Mouse (Mus musculus) cerebellum, postnatal 10 days (tissue): ENCODE measurements around the gene Tent5a.

ENCODE experiments used
- DNase-seq, 2 experiments: peaks; one replicate each; pipeline ENCODE4 v3.0.0; 2021; ENCODE audit warnings: mixed read lengths in 2 of 2

The Tent5a gene

DNA sequence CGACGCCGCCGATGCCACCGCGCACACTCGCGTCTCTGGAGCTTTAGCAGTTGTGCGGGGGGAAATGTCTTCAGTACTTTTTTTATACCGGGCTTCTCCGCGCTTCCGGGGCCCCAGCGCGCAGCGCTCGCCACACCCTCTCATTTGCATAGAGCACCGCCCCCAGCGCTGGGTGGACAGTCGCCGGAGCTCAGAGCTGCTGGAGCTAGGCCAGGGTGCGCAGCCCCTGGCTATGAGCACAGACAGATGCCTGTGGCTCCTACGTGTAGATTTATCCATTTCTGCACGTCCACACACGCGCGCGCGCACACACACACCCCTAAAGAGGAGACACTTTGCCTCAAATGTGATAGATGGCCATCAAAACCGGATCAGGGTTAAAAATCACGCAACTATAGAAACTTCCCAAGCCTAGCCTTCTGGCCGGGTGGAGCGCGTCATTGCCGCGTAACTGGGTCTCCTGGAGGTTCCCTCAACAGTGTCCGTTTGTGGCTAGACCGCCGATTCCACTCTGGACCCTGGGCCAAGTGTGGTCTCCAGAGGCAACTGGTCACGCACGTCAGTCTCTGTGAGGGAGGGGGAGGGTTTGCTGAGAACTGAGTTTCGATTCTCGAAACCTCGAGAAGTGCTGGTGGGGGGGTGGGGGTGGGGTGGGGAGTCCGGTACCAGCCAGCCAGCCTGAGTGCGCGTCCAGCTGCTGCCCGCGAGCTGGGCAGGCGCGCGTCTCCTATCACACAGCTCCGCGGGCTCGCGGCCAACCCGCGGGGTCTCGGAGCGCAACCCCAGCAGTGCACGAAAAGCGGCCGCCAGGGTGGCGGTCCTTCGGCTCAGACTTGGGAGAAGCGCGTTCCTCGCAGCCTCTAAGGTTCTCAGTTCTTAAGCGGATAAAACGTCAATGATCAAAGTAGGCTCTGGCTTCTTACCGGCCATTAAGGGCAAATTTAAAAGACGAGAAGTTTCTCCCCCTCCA is at the start of gene Tent5a:
Gene Tent5a, minus strand, starts transcription at position 107 of the 970 bp plus-strand sequence.
- peak; percentile 69 to 82 for DNase-seq

DNA sequence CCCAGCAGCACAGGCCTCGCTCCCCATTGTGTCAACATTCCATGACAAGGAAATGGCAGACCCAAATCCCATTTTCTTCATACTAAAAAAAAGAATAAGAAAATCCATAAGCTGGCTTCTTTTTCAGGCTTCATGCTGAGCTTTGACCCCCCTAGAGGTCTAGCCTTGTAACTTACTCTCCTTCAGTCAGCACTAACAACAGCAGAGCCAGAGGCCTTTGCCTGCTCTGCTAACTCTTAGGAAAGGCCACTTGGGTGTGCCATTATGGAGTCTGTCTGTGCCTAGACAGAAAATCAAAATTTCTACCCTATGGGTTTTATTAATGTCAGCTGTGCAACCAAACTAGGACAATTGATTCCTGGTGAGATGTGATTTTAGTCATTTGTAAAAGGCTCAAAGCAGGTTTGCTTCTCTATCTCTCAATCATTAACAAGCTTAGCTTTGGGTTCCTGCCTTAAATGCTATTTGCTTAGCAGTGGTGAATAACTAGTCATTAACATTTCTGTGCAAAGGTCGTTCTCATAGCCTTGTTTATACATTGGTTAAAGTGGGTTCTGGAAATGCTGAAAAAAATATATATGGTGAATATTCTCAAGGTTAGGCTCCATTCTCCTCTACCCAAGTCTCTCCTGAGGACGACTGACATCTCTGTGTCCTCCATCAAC is 49.6 kb upstream of the Tent5a start:
- DNase-seq: no peak

DNA sequence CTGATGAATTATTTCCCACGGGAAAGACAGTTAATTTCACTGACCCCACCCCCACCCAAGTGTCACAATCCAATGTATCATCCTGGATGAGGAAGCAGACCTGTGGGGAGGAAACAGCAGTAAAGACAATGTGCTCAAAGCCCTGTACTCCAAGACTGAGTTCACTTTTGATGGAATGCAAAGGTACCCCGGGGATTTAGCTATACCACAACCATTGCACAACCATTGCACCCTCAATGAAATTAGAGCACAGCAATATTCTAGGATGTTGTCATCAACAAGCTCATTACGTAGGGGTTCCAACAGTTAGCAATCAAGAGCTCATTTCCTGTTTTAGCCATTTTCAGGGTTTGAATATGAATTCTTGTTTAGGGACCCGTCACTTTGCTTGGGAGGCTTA is 48.0 kb upstream of the Tent5a start:
- no peak for DNase-seq

DNA sequence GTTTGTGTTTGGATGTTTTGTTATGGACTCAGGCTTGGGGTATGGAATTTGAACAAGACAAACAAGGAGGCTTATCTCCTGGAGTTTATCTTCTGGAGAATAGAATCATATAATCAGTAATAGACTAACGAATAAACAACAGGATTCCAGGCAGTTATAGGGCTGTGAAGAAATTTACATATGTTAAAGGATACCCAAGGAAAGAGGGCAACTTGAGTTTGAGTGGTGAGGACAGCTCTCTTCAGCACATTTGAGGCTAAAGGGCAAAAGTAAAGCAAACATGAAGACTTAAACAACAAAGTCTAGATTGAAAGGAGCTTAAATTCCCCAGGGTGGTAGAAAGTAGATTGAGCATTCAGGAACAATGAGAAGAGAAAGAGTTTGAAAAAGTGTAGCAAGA is 44.9 kb upstream of the Tent5a start:
- no peak for DNase-seq

DNA sequence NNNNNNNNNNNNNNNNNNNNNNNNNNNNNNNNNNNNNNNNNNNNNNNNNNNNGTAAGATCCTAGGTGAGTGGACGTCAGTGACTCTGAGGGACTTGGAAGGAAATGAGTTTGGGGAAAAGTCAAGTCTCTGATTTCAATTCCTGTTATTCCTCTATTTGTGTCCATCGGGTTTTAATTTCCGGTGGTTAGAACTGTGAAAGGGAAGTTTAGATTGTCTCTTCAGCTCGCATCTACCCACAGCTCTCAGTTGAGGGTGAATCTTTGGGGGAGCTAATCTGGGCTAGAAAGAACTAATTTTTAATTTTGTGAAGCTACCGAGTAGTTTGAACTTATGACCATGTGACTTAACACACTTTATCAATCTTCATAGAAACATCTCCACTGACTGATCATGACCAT is 42.4 kb upstream of the Tent5a start:
- no peak for DNase-seq

DNA sequence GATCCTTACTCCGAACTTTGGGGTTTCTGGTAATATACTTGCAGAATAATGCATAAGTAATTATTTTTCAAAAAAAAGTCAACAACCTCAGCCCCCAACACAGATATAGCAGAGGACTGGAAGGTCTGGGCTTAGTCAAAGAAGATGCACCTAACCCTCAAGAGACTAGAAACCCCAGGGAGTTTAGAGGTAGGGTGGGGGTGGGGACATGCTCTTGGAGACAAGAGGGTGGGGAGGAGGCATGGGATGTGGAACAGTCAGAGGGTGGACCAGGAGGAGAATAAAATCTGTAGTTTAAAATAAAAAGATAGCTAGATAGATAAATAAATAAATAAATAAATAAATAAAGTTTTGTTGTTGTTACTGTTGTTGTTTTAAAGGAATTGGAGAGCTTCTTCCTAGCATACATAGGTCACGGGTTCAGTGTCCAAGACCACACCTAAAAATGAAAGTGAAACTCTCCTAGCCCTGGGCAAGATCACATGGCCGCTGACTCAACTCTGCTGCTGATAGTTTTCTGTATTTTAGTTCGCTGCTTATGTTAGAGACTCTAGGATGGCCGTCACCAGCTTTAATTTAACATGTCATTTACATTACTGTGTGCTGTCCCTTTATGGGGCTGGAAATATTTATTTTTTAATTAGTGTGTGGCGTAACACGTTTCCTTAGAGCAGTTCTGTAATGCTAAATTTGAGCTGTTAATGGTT is 30.2 kb upstream of the Tent5a start:
- DNase-seq: no peak

DNA sequence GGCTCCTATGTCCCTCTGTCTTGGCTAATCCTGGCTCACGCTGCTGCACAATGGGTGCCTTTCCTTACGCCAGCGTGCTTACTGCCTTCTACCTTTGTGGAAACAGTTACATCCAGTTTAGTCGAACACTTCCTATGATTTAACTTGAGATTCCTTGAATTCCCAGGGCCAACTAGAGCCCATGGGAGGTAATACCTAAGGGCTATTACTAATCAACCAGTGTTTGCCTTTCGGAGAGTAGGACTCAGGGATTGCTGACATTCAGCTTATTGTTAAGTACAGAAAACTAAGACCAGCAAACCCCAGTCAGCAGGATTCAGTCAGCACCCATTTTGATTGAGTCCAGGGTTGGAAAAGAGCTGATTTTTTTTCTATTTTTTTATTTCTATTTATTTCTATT is 28.4 kb upstream of the Tent5a start:
- no peak for DNase-seq

DNA sequence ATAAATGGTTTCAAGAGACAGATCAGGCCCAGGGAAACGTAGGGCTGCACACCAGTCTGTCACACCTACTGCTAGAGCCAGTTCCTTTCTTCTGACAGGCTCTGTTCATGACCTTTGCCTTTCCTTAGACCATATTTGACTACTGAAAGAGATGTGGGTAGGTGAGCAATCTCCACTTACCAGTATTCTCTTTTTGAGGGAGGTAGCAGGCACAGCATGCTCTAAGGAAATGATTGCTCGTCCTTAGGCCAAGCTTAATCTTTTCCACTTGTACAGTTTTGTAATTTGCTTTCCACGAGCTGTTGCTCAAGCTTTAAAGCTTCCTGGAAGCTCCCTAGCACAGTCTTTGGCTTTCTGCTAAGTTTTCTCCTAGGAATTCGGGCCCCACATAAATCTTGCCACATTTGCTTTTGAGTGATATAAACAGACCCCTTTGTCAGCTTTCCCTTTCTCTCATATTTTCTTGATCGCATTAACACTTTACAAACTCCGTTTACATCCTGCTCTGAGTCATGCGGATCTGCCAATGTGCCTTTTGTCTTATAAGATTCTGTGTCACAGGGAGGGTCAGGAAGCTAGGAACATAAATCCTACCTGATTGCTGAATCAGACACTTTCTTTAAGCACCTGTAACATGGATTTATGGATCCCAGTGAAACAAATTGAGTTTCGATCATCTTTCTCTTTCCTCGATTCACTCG is 20.8 kb upstream of the Tent5a start:
- no peak for DNase-seq

DNA sequence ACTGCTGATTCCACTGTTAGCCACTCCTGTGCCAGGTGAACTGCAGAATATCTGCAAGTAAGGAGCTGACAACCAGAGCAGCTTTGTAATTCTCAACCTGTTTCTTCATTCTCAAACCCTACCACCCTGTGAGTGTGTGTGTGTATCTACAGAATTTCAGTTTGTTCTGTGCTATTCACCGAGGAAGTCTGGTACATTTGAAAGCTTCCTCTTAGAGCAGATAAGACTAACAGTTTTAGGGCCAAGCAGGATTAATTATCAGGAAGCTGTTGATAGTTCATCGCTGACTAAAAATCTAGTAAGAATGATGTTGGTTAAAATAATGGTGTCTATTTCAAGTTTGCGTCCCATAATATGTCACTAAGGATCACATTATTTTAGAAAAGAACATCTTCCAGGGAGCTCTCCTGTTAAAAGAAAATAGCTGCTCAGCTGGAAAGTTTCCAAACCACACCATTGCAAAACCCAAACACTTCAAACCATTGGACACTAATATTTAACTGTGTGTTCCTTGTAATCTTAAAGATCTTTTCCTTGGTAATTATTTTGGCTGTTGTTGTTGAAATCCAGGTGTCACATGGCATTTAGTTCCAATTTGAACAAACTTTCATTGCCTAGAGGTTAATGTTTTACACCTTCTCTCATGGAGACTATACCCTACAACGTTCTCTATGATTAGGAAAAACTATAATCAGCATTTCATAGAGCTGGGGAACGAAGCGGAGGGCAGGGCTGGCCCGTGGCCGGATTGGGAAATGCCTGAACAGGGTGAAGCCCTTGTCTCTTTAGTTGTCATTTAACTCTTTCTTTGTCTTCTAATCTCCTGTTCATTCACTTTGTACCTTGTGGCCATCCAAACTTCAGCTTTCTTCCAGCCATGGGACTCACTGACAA is 16.0 kb upstream of the Tent5a start:
- no peak for DNase-seq

DNA sequence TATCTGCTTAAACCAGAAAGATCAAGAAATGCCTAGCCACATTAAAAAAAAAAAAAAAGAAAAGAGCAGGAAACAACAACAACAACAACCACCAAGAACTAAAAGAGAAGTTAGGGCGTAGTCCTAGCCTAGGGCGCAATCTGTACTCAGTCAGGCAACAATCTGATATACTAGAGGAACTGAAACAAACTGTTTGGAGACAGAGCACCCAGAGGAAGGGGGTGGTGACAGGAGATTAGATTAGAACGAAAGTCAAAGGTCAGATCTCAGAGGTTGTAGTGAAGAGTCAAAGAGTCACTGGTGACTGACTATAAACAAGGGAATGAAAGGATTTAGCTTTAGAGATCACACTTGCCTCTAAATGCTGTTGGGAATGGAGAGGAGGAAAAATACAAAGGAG is 13.2 kb upstream of the Tent5a start:
- DNase-seq: no peak

DNA sequence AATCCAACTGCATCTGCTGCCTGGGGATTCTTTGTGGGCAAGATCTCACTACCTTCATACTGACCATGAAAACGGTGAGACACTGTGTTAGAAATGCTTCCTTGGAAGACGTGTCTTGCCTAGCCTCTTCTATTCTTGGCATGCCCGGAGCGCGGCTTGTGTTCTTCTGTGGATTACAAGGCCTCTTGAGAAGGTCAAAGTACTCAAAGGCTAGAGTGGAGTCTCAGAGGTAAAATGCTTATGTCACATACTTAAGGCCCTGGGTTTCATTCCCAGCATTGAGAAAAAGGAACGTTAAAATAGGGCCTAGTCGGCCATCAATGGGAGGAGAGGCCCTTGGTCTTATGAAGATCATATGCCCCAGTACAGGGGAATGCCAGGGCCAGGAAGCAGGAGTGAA is 8.9 kb upstream of the Tent5a start:
- no peak for DNase-seq

DNA sequence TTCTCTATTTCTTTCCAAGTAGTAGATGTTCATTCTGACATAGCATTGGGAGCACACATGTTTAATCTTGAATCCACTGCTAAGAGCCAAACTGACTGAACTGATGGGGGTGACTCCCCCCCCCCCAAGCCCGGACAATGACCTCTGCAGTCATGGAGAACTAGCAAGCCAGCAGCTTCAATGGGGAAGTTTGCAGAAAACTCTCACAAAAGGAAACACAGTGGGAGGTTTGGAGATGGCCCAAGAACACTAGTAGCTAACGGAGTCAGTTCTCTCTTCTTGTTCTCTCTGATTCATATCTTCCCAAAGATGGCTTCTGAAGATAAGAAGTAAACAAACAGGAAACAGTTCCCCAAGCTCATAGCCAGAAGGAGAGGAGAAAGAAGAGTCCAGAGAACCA is 4.4 kb upstream of the Tent5a start:
- peak; percentile 9 to 31 for DNase-seq

DNA sequence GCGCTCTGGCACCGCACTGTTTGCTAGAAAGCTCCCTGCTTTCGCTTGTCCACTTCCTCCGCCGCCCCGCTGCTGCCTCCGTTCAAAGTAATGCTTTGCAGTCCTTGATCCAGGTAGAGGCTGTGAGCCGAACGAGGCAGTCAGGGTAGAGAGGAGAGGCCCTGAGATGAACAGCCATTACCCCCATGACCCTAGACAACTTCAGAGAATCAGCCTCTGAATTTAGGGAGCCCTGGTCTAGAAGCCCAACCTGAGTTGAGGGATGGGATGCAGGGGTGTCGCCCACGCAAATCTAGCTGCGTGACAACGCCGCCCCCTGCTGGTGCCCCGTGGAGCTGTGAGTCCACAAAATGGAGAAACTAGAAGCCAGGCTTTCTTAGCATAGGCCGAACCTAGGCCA is 1.1 kb upstream of the Tent5a start:
- peak; percentile 96 to 98 for DNase-seq

DNA sequence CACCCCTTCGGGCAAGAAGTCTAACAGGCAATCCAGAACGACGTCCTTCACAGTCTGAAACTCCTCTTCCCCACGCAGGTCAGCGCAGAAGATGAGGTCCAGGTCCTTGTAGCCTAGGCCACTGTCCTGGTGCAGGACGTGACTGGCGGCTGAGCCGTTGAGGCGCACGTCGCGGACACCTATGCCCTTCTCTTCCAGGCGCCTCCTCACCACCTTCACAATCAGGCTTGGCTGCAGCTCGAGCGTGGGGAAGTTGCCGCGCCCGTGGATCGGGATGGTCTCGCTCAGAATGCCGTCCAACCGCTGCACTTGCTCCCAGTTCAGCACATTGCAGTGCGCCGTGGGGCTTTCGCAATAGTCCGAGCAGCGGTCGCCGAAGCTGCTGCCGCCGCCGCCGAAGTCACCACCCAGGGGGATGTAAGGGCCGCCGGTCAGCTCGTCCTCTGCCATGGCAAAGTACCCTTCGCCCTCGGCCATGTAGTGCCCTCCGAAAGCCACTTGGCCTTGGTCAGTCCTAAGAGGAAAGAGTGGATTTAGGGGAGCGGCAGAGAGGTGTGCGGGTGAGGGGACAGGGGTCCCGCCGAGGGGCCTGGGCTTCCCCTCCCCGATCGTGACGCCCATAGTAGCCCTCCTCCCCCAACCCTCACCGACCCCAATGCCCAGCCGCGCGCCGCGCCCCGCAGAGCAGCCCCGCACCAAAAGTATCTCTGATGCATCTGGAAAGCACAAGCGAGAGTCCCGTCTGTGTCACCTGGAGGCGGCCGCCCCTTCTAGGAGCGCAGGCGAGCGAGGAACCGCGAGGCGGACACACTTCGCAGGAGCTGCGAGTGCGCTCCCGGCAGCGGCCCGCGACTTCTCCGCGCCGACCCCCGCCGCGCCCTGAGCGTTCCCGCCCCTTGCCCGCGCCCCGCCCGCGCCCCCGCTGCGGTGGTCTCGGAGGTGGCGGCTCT is 581 bp downstream of the Tent5a start:
- DNase-seq: peak; percentile 38 to 50

DNA sequence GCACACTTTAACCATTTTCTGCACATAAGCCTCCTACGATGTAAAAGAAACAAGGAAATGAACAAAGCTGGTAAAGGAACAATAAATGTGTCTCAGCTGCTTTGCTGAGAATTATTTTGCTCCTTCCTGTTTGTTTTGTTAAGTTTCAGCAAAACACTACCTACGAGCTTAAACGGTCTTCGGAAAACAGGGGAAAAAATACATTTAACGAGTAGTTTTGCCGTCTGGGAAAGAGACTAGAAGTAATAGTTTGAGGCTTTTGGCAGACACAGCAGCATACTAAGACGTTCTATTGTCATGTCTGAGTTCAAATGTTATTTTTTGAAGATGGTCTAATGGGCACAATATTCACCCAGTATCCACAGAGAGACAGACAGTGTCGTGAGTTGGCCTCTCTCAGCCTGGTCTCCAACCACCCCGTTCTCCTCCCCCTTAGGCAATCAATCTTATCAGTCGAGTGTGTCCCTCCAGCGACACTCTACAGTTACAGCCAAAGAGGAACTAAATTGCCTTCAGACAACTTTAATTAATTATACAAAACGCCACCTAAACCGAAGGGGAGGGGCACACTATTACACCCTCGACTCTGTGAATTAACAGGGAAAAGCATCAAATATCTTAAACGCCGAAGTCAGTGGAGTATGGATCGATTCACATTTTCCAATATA is 1.8 kb downstream of the Tent5a start:
- no peak for DNase-seq

DNA sequence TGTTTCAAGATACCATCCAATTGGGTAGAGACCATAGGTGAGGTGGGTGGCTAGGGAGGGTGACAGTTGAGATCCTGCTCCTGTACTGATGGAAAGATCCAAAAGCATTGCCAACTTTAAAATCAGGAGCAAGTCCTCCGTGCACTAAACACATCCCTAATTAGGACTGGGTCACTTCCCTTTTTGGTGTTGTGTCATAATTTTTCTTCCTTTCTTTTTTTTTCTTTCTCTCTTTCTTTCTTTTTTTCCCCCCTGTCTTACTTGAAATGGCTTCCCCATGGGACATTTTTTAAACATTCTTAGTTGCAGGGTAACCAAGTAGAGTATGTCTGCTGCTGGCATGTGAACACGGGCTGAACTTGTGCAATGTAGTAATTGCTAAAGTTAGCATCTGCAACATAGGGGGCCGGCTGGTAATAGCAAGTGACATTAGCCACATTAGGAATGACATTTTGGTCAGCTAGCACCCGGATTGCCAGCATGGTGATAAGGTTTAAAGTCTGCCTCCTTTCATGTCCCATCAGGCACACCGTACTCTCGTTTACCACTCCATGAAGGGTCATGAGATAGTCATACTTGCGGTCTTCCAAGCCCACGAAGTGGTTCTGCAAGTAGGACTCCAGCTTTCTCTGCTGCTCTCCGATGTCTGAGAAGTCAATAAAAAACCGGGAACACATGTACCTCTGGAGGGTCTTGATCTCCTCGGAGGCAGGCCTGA is 2.8 kb downstream of the Tent5a start:
- DNase-seq: no peak

DNA sequence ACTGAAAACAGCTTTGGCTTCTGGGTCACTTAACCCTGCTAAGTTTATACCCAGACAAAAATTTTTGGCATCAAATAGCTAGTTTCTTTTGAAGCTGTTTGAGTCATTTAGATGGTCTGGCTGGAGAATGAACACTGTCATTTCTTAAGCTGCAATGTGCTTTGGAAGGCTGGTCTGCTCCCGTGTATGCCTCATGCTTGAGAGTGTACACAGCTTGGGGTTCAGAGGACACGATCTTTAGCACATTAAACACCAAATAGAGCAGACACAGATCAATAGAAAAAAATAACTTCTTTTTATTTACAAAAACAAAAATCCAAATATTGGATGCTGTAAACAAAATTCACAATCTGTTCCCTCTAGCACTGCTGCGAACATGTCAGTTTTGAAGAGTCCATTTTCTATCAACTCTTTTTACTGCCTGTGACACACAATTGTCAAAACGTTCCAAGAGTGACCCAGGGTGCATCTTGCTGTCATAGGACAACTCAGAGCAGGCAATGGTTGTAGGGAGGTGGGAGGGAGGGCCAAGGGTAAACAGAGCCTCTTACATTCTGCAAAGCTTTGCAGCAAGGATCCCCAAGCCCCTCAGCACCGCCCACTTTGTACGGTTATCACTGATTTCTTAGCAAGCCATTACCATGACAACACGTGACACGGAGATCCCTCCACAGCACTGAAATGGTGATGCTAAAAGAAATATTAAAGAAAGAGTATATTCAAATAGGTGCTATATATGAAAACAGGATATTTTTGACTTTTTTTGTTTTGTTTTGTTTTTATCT is 6.8 kb downstream of the Tent5a start:
- no peak for DNase-seq

DNA sequence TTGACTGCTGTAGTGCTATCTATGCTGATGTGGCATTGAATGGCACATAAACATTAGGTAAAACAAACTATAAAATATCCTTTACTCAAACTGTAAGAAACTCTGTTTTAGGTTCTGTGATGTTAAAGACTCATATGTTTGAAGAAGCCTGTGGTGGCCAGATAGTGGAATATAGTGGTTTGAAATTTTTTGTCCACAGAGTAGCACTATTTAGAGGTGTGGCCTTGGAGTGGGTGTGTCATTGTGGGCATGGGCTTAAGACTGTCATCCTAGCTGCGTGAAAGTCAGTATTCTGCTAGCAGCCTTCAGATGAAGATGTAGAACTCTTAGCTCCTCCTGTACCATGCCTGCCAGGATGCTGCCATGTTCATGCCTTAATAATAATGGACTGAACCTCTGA is 11.0 kb downstream of the Tent5a start:
- DNase-seq: no peak

DNA sequence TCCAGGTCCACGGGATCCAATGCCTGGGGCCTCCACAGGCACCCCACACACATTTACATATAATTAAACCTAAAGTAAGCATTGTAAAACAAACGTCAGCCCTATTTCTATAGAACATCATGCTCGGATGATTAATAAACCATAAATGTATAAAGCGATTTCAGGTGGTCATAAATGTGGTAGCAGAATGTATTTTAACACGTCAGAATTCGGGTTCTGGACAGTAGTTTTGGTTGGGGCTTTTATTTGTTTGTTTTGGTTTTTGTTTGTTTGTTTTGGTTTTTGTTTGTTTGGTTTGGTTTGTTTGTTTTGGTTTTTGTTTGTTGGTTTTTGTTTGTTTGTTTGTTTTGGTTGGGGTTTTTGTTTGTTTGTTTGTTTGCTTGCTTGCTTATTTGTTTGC is 14.7 kb downstream of the Tent5a start, which contains the start of gene Gm11114:
Gene Gm11114, plus strand, starts transcription at position 301 of the 400 bp plus-strand sequence.
- no peak for DNase-seq
